8 mouse cellular contexts compared by ENCODE assay signal in genomic region chr7:25787456-25788219, GRCm38 (mm10). TPM values are rescaled to one million over a fixed set of nuclear protein-coding genes. Genes with fewer than 3 reads are reported as not detected.
A peak's percentile ranks its signal among the peaks of the same experiment; 100 is the strongest.
DNase-seq lines count a peak whose midpoint lies in the region; ATAC-seq and TF ChIP-seq lines count a peak whose summit lies in the region.

No protein-coding gene starts in this region.

- no peaks in the 10 kb centered on the region for H3K4me1 ChIP-seq in ES-Bruce4 (ENCODE audit: control insufficient read depth, insufficient read depth, low read length)
- peaks cover 51% of the 10 kb centered on the region for H3K4me1 ChIP-seq in heart, embryonic 10.5 days
- H3K4me1 ChIP-seq in limb, embryonic 14.5 days (ENCODE audit: control insufficient read depth, insufficient read depth, low read length), result peaks cover 16% of the 10 kb centered on the region
- peaks cover 19% of the 10 kb centered on the region for H3K4me1 ChIP-seq in neural tube, embryonic 12.5 days

- H3K27me3 ChIP-seq in ES-Bruce4 (ENCODE audit: control insufficient read depth, insufficient read depth, low read length, poor library complexity, severe bottlenecking), result no peaks in the 10 kb centered on the region
- H3K27me3 ChIP-seq in heart, embryonic 10.5 days (ENCODE audit: insufficient read depth, poor library complexity, severe bottlenecking), result no peaks in the 10 kb centered on the region; the same call in 1 of the 2 replicates
- H3K27me3 ChIP-seq in limb, embryonic 14.5 days (ENCODE audit: control insufficient read depth, insufficient read depth, low read length), result no peaks in the 10 kb centered on the region
- 0 out of 2 replicates have a peak, but pooled peaks cover 3% of the 10 kb centered on the region for H3K27me3 ChIP-seq in neural tube, embryonic 12.5 days (replicated peaks)

- WGBS in heart, embryonic 10.5 days, result 14% methylated on average over 8 of the region's 9 CpGs
- WGBS in limb, embryonic 14.5 days, result 20% methylated on average over 9 of the region's 9 CpGs
- 27% methylated on average over 9 of the region's 9 CpGs for WGBS in neural tube, embryonic 12.5 days

- no peak overlapping the region for H3K4me3 ChIP-seq in ES-Bruce4 (ENCODE audit: low read depth, low read length)
- peak overlapping the region; percentile 68 for H3K4me3 ChIP-seq in heart, embryonic 10.5 days
- peak overlapping the region; percentile 73 for H3K4me3 ChIP-seq in limb, embryonic 14.5 days (replicated peaks; ENCODE audit: low read length)
- peak overlapping the region; percentile 46 for H3K4me3 ChIP-seq in neural tube, embryonic 12.5 days

- no peak for TF ChIP-seq CTCF in ES-Bruce4 (IDR thresholded peaks at IDR 0.05; ENCODE audit: low read depth, low read length)

- peak overlapping the region; percentile 82 for H3K4me2 ChIP-seq in limb, embryonic 14.5 days (replicated peaks; ENCODE audit: low read depth, low read length, severe bottlenecking)
- H3K4me2 ChIP-seq in neural tube, embryonic 12.5 days (replicated peaks), result peak overlapping the region; percentile 79

- ATAC-seq in limb, embryonic 14.5 days (ENCODE audit: low FRiP score, low read depth), result no peak
- ATAC-seq in neural tube, embryonic 12.5 days (ENCODE audit: low FRiP score, low read depth), result peak; percentile 10; the same call in 1 of the 2 replicates

- H3K9me3 ChIP-seq in ES-Bruce4 (replicated peaks; ENCODE audit: control insufficient read depth, insufficient read depth, low read length, poor library complexity, severe bottlenecking), result no peaks in the 10 kb centered on the region
- no peaks in the 10 kb centered on the region for H3K9me3 ChIP-seq in heart, embryonic 10.5 days
- H3K9me3 ChIP-seq in limb, embryonic 14.5 days (ENCODE audit: control insufficient read depth, low read length), result no peaks in the 10 kb centered on the region
- H3K9me3 ChIP-seq in neural tube, embryonic 12.5 days, result no peaks in the 10 kb centered on the region

- H3K9ac ChIP-seq in ES-Bruce4 (ENCODE audit: low read depth, poor library complexity, severe bottlenecking), result peak overlapping the region; percentile 11
- peak overlapping the region; percentile 72 for H3K9ac ChIP-seq in limb, embryonic 14.5 days (ENCODE audit: low read depth, low read length, severe bottlenecking)
- peak overlapping the region; percentile 57 for H3K9ac ChIP-seq in neural tube, embryonic 12.5 days

- no peak for TF ChIP-seq EP300 in ES-Bruce4 (IDR thresholded peaks at IDR 0.05; ENCODE audit: insufficient read depth, low read depth, low read length)

- no peak overlapping the region for H3K27ac ChIP-seq in ES-Bruce4 (ENCODE audit: insufficient read depth, low read length)
- H3K27ac ChIP-seq in heart, embryonic 10.5 days, result peak overlapping the region; percentile 86
- H3K27ac ChIP-seq in limb, embryonic 14.5 days (replicated peaks; ENCODE audit: low read depth, low read length), result no peak overlapping the region
- no peak overlapping the region for H3K27ac ChIP-seq in neural tube, embryonic 12.5 days

- peak; percentile 77 for DNase-seq in 3134 (ENCODE audit: extremely low read depth, insufficient read length, low spot score)
- DNase-seq in heart, embryonic 10.5 days (ENCODE audit: low spot score), result no peak
- no peak for DNase-seq in limb, embryonic 14.5 days (ENCODE audit: low spot score)
- DNase-seq in layer of hippocampus, postnatal 25 days (ENCODE audit: extremely low spot score in 1 of 2, low spot score in 1 of 2), result no peak
- DNase-seq in adrenal gland, postnatal 4 days (ENCODE audit: low spot score in 2 of 2), result no peak
- no peak for DNase-seq in thymus, adult 18-20 months

- no peaks in the 10 kb centered on the region for H3K36me3 ChIP-seq in ES-Bruce4 (ENCODE audit: control insufficient read depth, insufficient read depth, low read length, poor library complexity, severe bottlenecking)
- H3K36me3 ChIP-seq in heart, embryonic 10.5 days, result peaks cover 10% of the 10 kb centered on the region; the same call in 1 of the 2 replicates
- H3K36me3 ChIP-seq in limb, embryonic 14.5 days (ENCODE audit: control insufficient read depth, insufficient read depth, low read length), result peaks cover 24% of the 10 kb centered on the region
- H3K36me3 ChIP-seq in neural tube, embryonic 12.5 days, result no peaks in the 10 kb centered on the region

- no peak for TF ChIP-seq POLR2A in ES-Bruce4 (IDR thresholded peaks at IDR 0.05; ENCODE audit: insufficient read depth, low read length)
- TF ChIP-seq POLR2A in limb, embryonic 14.5 days (IDR thresholded peaks at IDR 0.05; ENCODE audit: borderline replicate concordance, extremely low read depth, insufficient read depth, insufficient read length), result no peak

RNA-seq across cellular contexts. Expression of gene Axl, which starts 0.9 kb away (rescaled TPM):
- 16.4 and 21.5 TPM in 2 replicates for polyA plus RNA-seq in ES-Bruce4 (2011; ENCODE audit: insufficient read depth, insufficient read length, low read depth, missing spikeins)
- polyA plus RNA-seq in heart, embryonic 10.5 days (2016; fragmentation: Nextera tagmentation; extraction: Ambion mirVana), result 53.3 and 54.3 TPM in 2 replicates
- 80.2 and 94.4 TPM in 2 replicates for polyA plus RNA-seq in limb, embryonic 14.5 days (2012; rRNA removed)
- polyA plus RNA-seq in limb, embryonic 14.5 days (2014; fragmentation: Nextera tagmentation; extraction: Ambion mirVana), result 111 and 132 TPM in 2 replicates
- 33.0 and 35.7 TPM in 2 replicates for polyA plus RNA-seq in neural tube, embryonic 12.5 days (2016; fragmentation: Nextera tagmentation; extraction: Ambion mirVana)
- total RNA-seq in layer of hippocampus, postnatal 25 days (2021), result 10 to 100 TPM; 37.2 to 43.5 TPM
- 100 to 1,000 TPM; 100 to 102 TPM for total RNA-seq in adrenal gland, postnatal 4 days (2021)

RNA-seq across cellular contexts. Expression of gene Cyp2s1, which starts 29.1 kb away (rescaled TPM):
- 2.8 and 3.1 TPM in 2 replicates for polyA plus RNA-seq in ES-Bruce4 (2011; ENCODE audit: insufficient read depth, insufficient read length, low read depth, missing spikeins)
- 4.7 and 5.5 TPM in 2 replicates for polyA plus RNA-seq in heart, embryonic 10.5 days (2016; fragmentation: Nextera tagmentation; extraction: Ambion mirVana)
- 2.6 and 3.3 TPM in 2 replicates for polyA plus RNA-seq in limb, embryonic 14.5 days (2012; rRNA removed)
- 1.6 and 2.0 TPM in 2 replicates for polyA plus RNA-seq in limb, embryonic 14.5 days (2014; fragmentation: Nextera tagmentation; extraction: Ambion mirVana)
- 2.9 and 4.0 TPM in 2 replicates for polyA plus RNA-seq in neural tube, embryonic 12.5 days (2016; fragmentation: Nextera tagmentation; extraction: Ambion mirVana)
- 1 to 10 TPM; 1.2 to 1.3 TPM for total RNA-seq in layer of hippocampus, postnatal 25 days (2021)
- total RNA-seq in adrenal gland, postnatal 4 days (2021), result 1 to 10 TPM; 4.8 to 7.7 TPM

RNA-seq across cellular contexts. Expression of gene Hnrnpul1, which starts 33.1 kb away (rescaled TPM):
- polyA plus RNA-seq in ES-Bruce4 (2011; ENCODE audit: insufficient read depth, insufficient read length, low read depth, missing spikeins), result 155 and 156 TPM in 2 replicates
- 45.3 and 54.6 TPM in 2 replicates for polyA plus RNA-seq in heart, embryonic 10.5 days (2016; fragmentation: Nextera tagmentation; extraction: Ambion mirVana)
- polyA plus RNA-seq in limb, embryonic 14.5 days (2012; rRNA removed), result 66.8 and 73.4 TPM in 2 replicates
- 77.1 and 80.7 TPM in 2 replicates for polyA plus RNA-seq in limb, embryonic 14.5 days (2014; fragmentation: Nextera tagmentation; extraction: Ambion mirVana)
- 64.7 and 67.0 TPM in 2 replicates for polyA plus RNA-seq in neural tube, embryonic 12.5 days (2016; fragmentation: Nextera tagmentation; extraction: Ambion mirVana)
- 100 to 1,000 TPM; 103 to 114 TPM for total RNA-seq in layer of hippocampus, postnatal 25 days (2021)
- 100 to 1,000 TPM; 167 to 177 TPM for total RNA-seq in adrenal gland, postnatal 4 days (2021)

Comparison
In these comparisons a context has a peak if more than half of its experiments do, and no peak if none do; other contexts are left out.
1. H3K9ac ChIP-seq: peak in every context shown above with its lines; median percentile 72 in limb, embryonic 14.5 days; 57 in neural tube, embryonic 12.5 days; 11 in ES-Bruce4.